Mouse (Mus musculus) MEL (cell line): ENCODE results near the gene Mtln. TPM values are rescaled to one million over a fixed set of nuclear protein-coding genes. Genes with fewer than 3 reads are reported as not detected.

Experiments used
- DNase-seq: peaks from one replicate; pipeline ENCODE4 v3.0.0; 2011; ENCODE audit warnings: low read depth, low spot score
- H3K27ac ChIP-seq: 2 replicates; pipeline ENCODE4 v1.5.1; 2012; ENCODE audit warnings: low read depth, mild to moderate bottlenecking, control low read depth, low read length, moderate library complexity; ENCODE audit not compliant: control insufficient read depth
- H3K27me3 ChIP-seq, 2 experiments: fragments of 150-350 bp in 1 of 2; sonication (generic) in 1 of 2; 2 replicates each; pipeline ENCODE4 v1.6.1; 2012; ENCODE audit warnings: low read length in 2 of 2, mild to moderate bottlenecking in 2 of 2, improper control_type of control experiment in 1 of 2, moderate library complexity in 1 of 2; ENCODE audit not compliant: insufficient read depth in 2 of 2, control insufficient read depth in 1 of 2
- H3K36me3 ChIP-seq, 2 experiments: 2 replicates each; pipeline ENCODE4 v1.6.1; 2012 to 2014; ENCODE audit warnings: low read length in 2 of 2, improper control_type of control experiment in 1 of 2, inconsistent platforms in 1 of 2, mild to moderate bottlenecking in 1 of 2; ENCODE audit not compliant: insufficient read depth in 2 of 2, control insufficient read depth in 1 of 2
- H3K4me1 ChIP-seq, 2 experiments: fragments of 150-350 bp in 1 of 2; sonication (generic) in 1 of 2; 2 replicates each; pipeline ENCODE4 v1.6.1; 2012; ENCODE audit warnings: low read length in 2 of 2, improper control_type of control experiment in 1 of 2, mild to moderate bottlenecking in 1 of 2; ENCODE audit not compliant: insufficient read depth in 2 of 2, control insufficient read depth in 1 of 2
- H3K4me3 ChIP-seq, 2 experiments: fragments of 150-350 bp in 1 of 2; sonication (generic) in 1 of 2; 2 replicates each; pipeline ENCODE4 v1.5.1; 2012; ENCODE audit warnings: low read depth in 2 of 2, low read length in 2 of 2, mild to moderate bottlenecking in 2 of 2, moderate library complexity in 2 of 2, control low read depth in 1 of 2, improper control_type of control experiment in 1 of 2; ENCODE audit not compliant: control insufficient read depth in 1 of 2, insufficient read depth in 1 of 2
- H3K79me2 ChIP-seq: 2 replicates; pipeline ENCODE4 v1.6.1; 2012; ENCODE audit warnings: mild to moderate bottlenecking, low read length, moderate library complexity; ENCODE audit not compliant: control insufficient read depth, poor library complexity, insufficient read depth
- H3K9ac ChIP-seq: 2 replicates; pipeline ENCODE4 v1.6.1; 2012; ENCODE audit warnings: low read depth, mild to moderate bottlenecking, control low read depth, low read length, moderate library complexity; ENCODE audit not compliant: control insufficient read depth, poor library complexity, severe bottlenecking
- H3K9me3 ChIP-seq: fragments of 150-350 bp; sonication (generic); replicated peaks from 2 replicates; pipeline ENCODE4 v1.6.1; 2012; ENCODE audit warnings: mild to moderate bottlenecking, low read length, improper control_type of control experiment, moderate library complexity; ENCODE audit not compliant: insufficient read depth
- BHLHE40 ChIP-seq: IDR thresholded peaks from 2 replicates; pipeline ENCODE4 v1.6.1; 2012; ENCODE audit warnings: low read depth, mild to moderate bottlenecking, inconsistent platforms, low read length, improper control_type of control experiment, borderline replicate concordance
- CHD1 ChIP-seq: IDR thresholded peaks from 2 replicates; pipeline ENCODE4 v1.6.1; 2012; ENCODE audit warnings: low read depth, mild to moderate bottlenecking, inconsistent platforms, low read length, improper control_type of control experiment
- CHD2 ChIP-seq: IDR thresholded peaks from 2 replicates; pipeline ENCODE4 v1.6.1; 2011; ENCODE audit warnings: low read length, improper control_type of control experiment
- CTCF ChIP-seq, 3 experiments: IDR thresholded peaks in 2 of 3; conservative IDR thresholded peaks in 1 of 3; 2 replicates each; pipeline ENCODE4 v1.5.1; 2011 to 2012; ENCODE audit warnings: low read length in 3 of 3, low read depth in 2 of 3, mild to moderate bottlenecking in 2 of 3, improper control_type of control experiment in 1 of 3, inconsistent platforms in 1 of 3, mixed read lengths in 1 of 3, moderate library complexity in 1 of 3; ENCODE audit not compliant: control insufficient read depth in 1 of 3, insufficient read depth in 1 of 3, poor library complexity in 1 of 3, severe bottlenecking in 1 of 3
- ELF1 ChIP-seq: IDR thresholded peaks from 2 replicates; pipeline ENCODE4 v1.6.1; 2014; ENCODE audit warnings: low read depth, mild to moderate bottlenecking, inconsistent platforms, low read length, improper control_type of control experiment, moderate library complexity
- EP300 ChIP-seq, 2 experiments: IDR thresholded peaks; 2 replicates each; pipeline ENCODE4 v1.6.1; 2011; ENCODE audit warnings: improper control_type of control experiment in 2 of 2, low read length in 2 of 2, low read depth in 1 of 2, mild to moderate bottlenecking in 1 of 2
- ETS1 ChIP-seq: IDR thresholded peaks from 2 replicates; pipeline ENCODE4 v1.6.1; 2012; ENCODE audit warnings: low read depth, mild to moderate bottlenecking, inconsistent platforms, low read length, improper control_type of control experiment, moderate library complexity
- GABPA ChIP-seq: IDR thresholded peaks from 2 replicates; pipeline ENCODE4 v1.6.1; 2012; ENCODE audit warnings: low read depth, mild to moderate bottlenecking, inconsistent platforms, low read length, improper control_type of control experiment, moderate library complexity
- GATA1 ChIP-seq: IDR thresholded peaks from 2 replicates; pipeline ENCODE4 v1.6.1; 2011; ENCODE audit warnings: low read depth, low read length, improper control_type of control experiment
- HCFC1 ChIP-seq: IDR thresholded peaks from 2 replicates; pipeline ENCODE4 v1.6.1; 2012; ENCODE audit warnings: low read depth, mild to moderate bottlenecking, inconsistent platforms, low read length, improper control_type of control experiment, moderate library complexity
- JUND ChIP-seq: IDR thresholded peaks from 2 replicates; pipeline ENCODE4 v1.6.1; 2011; ENCODE audit warnings: low read depth, mild to moderate bottlenecking, improper control_type of control experiment, low read length
- KAT2A ChIP-seq: conservative IDR thresholded peaks from 2 replicates; pipeline ENCODE4 v1.6.1; 2012; ENCODE audit warnings: low read depth, low read length, improper control_type of control experiment, inconsistent platforms
- MAFK ChIP-seq: IDR thresholded peaks from 2 replicates; pipeline ENCODE4 v1.6.1; 2011; ENCODE audit warnings: low read depth, mild to moderate bottlenecking, low read length, improper control_type of control experiment, borderline replicate concordance
- MXI1 ChIP-seq: IDR thresholded peaks from 2 replicates; pipeline ENCODE4 v1.6.1; 2011; ENCODE audit warnings: mild to moderate bottlenecking, low read depth, low read length, improper control_type of control experiment
- MYB ChIP-seq: IDR thresholded peaks from 2 replicates; pipeline ENCODE4 v1.6.1; 2011; ENCODE audit warnings: mild to moderate bottlenecking, low read depth, low read length, improper control_type of control experiment
- POLR2AphosphoS5 ChIP-seq: IDR thresholded peaks from 2 replicates; pipeline ENCODE4 v1.6.1; 2012; ENCODE audit warnings: low read depth, borderline replicate concordance, mild to moderate bottlenecking, inconsistent platforms, low read length, moderate library complexity, mixed read lengths
- RAD21 ChIP-seq: IDR thresholded peaks from 2 replicates; pipeline ENCODE4 v1.6.1; 2011; ENCODE audit warnings: mild to moderate bottlenecking, low read depth, low read length, improper control_type of control experiment
- SIN3A ChIP-seq: IDR thresholded peaks from 2 replicates; pipeline ENCODE4 v1.6.1; 2012; ENCODE audit warnings: low read length, improper control_type of control experiment, inconsistent platforms
- TBP ChIP-seq: IDR thresholded peaks from 2 replicates; pipeline ENCODE4 v1.8.0; 2011; ENCODE audit warnings: low read depth, low read length, improper control_type of control experiment
- UBTF ChIP-seq: IDR thresholded peaks from 2 replicates; pipeline ENCODE4 v1.6.1; 2012; ENCODE audit warnings: low read depth, mild to moderate bottlenecking, inconsistent platforms, low read length, improper control_type of control experiment, moderate library complexity, borderline replicate concordance; ENCODE audit not compliant: insufficient read depth
- USF2 ChIP-seq, 2 experiments: IDR thresholded peaks; 2 replicates each; pipeline ENCODE4 v1.6.1; 2011 to 2012; ENCODE audit warnings: improper control_type of control experiment in 2 of 2, low read length in 2 of 2, borderline replicate concordance in 1 of 2, inconsistent platforms in 1 of 2, low read depth in 1 of 2, mild to moderate bottlenecking in 1 of 2; ENCODE audit not compliant: insufficient read depth in 1 of 2
- ZC3H11A ChIP-seq: IDR thresholded peaks from 2 replicates; pipeline ENCODE4 v1.6.1; 2012; ENCODE audit warnings: low read depth, mild to moderate bottlenecking, inconsistent platforms, low read length, improper control_type of control experiment
- ZMIZ1 ChIP-seq: IDR thresholded peaks from 2 replicates; pipeline ENCODE4 v1.6.1; 2012; ENCODE audit warnings: low read depth, mild to moderate bottlenecking, inconsistent platforms, low read length, improper control_type of control experiment, moderate library complexity
- ZNF384 ChIP-seq: IDR thresholded peaks from 2 replicates; pipeline ENCODE4 v1.6.1; 2012; ENCODE audit warnings: low read depth, mild to moderate bottlenecking, inconsistent platforms, low read length, improper control_type of control experiment
- polyA plus RNA-seq, 2 experiments: library from polyadenylated mRNA; stranded (reverse) in 1 of 2; unstranded in 1 of 2; fragments of >175 nt in 1 of 2; fragments of >200 nt in 1 of 2; gene quantifications; 2 replicates each; pipeline versions ENCODE4 v1.2.1 to v1.2.4; 2012; ENCODE audit warnings: low replicate concordance in 2 of 2, low read depth in 1 of 2; ENCODE audit not compliant: insufficient read length in 2 of 2, insufficient read depth in 1 of 2, missing spikeins in 1 of 2
- total RNA-seq: library from RNA; depleted of rRNA; stranded (reverse); fragments of 300-350 nt; gene quantifications from 2 replicates; pipeline ENCODE4 v1.2.3, GENCODE M21; 2012

Gene Mtln
- total and polyA plus RNA-seq, 3 experiments = 29.8 to 44.2 TPM; not detected in 1

DNA sequence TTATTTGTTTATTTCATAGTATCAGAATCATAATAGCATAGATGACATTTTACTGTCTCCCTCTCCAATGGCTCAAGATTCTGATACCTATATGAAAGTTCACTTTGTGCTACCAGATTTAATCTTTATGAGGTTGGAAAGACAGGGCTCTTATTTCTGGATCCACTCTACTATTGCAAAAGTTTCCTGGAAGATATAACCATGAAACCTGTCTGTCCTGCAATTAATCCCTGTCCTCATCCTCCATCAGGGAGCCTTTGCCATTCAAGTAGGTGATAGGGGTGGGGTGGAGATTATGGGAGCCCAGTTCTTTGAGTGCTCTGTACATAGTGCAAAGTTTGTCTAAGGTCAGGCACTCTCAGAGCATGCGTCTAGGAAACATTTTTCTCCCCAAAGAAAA is 49.1 kb upstream of the Mtln start:
- Histone ChIP-seq H3K4me1 (peaks cover 0 to 8% of the 10 kb centered on the region in 2 experiments; a peak in 2 of 4 replicates), H3K9ac (no peak overlapping the region), H3K36me3 (peaks cover 0 to 13% of the 10 kb centered on the region in 2 experiments; a peak in 2 of 4 replicates), H3K27ac (no peak overlapping the region), H3K9me3 (no peaks in the 10 kb centered on the region), H3K79me2 (no peaks in the 10 kb centered on the region), H3K27me3 (peaks cover 9 to 12% of the 10 kb centered on the region in 2 experiments), H3K4me3 (no peak overlapping the region)
- DNase-seq = no peak
- TF ChIP-seq JUND = no peak
- TF ChIP-seq GABPA = no peak
- TF ChIP-seq CTCF (IDR thresholded peaks at IDR 0.05 in 2 of 3, conservative IDR thresholded peaks at IDR 0.05 in 1 of 3; ENCODE audit: control insufficient read depth in 1 of 3, insufficient read depth in 1 of 3, low read depth in 2 of 3, low read length in 3 of 3, poor library complexity in 1 of 3, severe bottlenecking in 1 of 3) = no peak
- TF ChIP-seq ELF1 = no peak
- TF ChIP-seq HCFC1 = no peak
- no peak for TF ChIP-seq ZNF384
- no peak for TF ChIP-seq MYB
- no peak for TF ChIP-seq CHD1
- no peak for TF ChIP-seq USF2 (IDR thresholded peaks at IDR 0.05; ENCODE audit: borderline replicate concordance in 1 of 2, insufficient read depth in 1 of 2, low read depth in 1 of 2, low read length in 2 of 2)
- no peak for TF ChIP-seq TBP
- TF ChIP-seq ZC3H11A = no peak
- no peak for TF ChIP-seq GATA1
- no peak for TF ChIP-seq UBTF
- TF ChIP-seq EP300 (IDR thresholded peaks at IDR 0.05; ENCODE audit: low read depth in 1 of 2, low read length in 2 of 2) = no peak
- no peak for TF ChIP-seq CHD2
- TF ChIP-seq MXI1 = no peak
- no peak for TF ChIP-seq SIN3A
- no peak for TF ChIP-seq RAD21
- TF ChIP-seq ZMIZ1 = no peak

GRCm38 (mm10) chr2:127839425-127839824 is 47.1 kb upstream of the Mtln start:
- peaks cover 0 to 4% of the 10 kb centered on the region in 2 experiments; a peak in 1 of 4 replicates for H3K36me3 ChIP-seq
- DNase-seq = no peak
- no peak overlapping the region for H3K27ac ChIP-seq
- no peaks in the 10 kb centered on the region for H3K9me3 ChIP-seq
- no peak overlapping the region for H3K9ac ChIP-seq
- peaks cover 9 to 12% of the 10 kb centered on the region in 2 experiments for H3K27me3 ChIP-seq
- H3K4me1 ChIP-seq = no peaks in the 10 kb centered on the region
- TF ChIP-seq KAT2A = no peak
- TF ChIP-seq CHD2 = no peak
- TF ChIP-seq BHLHE40 = no peak
- no peak for TF ChIP-seq POLR2AphosphoS5
- no peak for TF ChIP-seq ETS1
- TF ChIP-seq MAFK = no peak
- H3K4me3 ChIP-seq = no peak overlapping the region
- H3K79me2 ChIP-seq = no peaks in the 10 kb centered on the region
